Mouse (Mus musculus) embryonic facial prominence, embryonic 11.5 days (tissue): Measurements from ENCODE around the gene Paics. TPM values are rescaled to one million over a fixed set of nuclear protein-coding genes. Genes with fewer than 3 reads are reported as not detected.

Experiments used
- polyA plus RNA-seq: library from polyadenylated mRNA; unstranded; fragments of >200 nt; fragmentation: Nextera tagmentation; extraction: Ambion mirVana; gene quantifications from 2 replicates; pipeline ENCODE4 v1.2.1, GENCODE M21; 2014

The Paics gene
- polyA plus RNA-seq, 1 experiment from 2014 or later: 466 TPM

Other genes with a start within 250 kb of the Paics start
- 17.5 and 18.5 TPM in 2 replicates for gene Aasdh, start 45.8 kb upstream of the Paics start, polyA plus RNA-seq
- 41.9 and 49.6 TPM in 2 replicates for gene Ppat, start 271 bp downstream of the Paics start, polyA plus RNA-seq
- gene Srp72, start 23.4 kb downstream of the Paics start, polyA plus RNA-seq: 87.4 and 89.5 TPM in 2 replicates
- gene Arl9, start 52.7 kb downstream of the Paics start, polyA plus RNA-seq: not detected in 2 replicates
- 0.13 TPM in 1 of 2 replicates, not detected in the other for gene Thegl, start 64.7 kb downstream of the Paics start, polyA plus RNA-seq
- 0.31 TPM in 1 of 2 replicates, not detected in the other for gene Hopx, start 163.8 kb downstream of the Paics start, polyA plus RNA-seq